Mouse (Mus musculus): ENCODE measurements around the gene Msrb1. TPM values are rescaled to one million over a fixed set of nuclear protein-coding genes. Genes with fewer than 3 reads are reported as not detected.
"Not testable (repeated sequence)": the region's sequence is repeated elsewhere in the genome, so short reads cannot be mapped to it uniquely, and the experiment has no call there.

The Msrb1 gene
- total RNA-seq, 1 experiment from 2014 or later, result 98.3 TPM

- DNase-seq, result peak; percentile 99
Measured at GRCm38 (mm10) chr17:24719494-24720222, 16.8 kb upstream of the Msrb1 start.

DNA sequence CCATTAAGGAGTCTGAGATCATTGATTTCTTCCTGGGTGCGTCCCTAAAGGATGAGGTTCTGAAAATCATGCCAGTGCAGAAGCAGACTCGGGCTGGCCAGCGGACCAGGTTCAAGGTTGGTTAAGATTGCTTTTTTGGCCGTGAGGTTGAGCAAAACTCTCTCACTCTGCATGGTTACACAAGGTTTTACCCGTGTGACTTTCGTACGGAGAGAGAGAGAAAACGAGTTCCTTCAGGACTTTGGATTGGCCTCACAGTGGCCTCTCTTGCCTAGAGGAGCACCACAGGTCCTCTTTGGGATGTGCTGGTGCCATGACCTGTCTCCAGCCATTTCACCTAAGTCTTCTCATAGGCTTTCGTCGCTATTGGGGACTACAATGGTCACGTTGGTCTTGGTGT is 15.8 kb upstream of the Msrb1 start:
- peak; percentile 57 for DNase-seq

DNA sequence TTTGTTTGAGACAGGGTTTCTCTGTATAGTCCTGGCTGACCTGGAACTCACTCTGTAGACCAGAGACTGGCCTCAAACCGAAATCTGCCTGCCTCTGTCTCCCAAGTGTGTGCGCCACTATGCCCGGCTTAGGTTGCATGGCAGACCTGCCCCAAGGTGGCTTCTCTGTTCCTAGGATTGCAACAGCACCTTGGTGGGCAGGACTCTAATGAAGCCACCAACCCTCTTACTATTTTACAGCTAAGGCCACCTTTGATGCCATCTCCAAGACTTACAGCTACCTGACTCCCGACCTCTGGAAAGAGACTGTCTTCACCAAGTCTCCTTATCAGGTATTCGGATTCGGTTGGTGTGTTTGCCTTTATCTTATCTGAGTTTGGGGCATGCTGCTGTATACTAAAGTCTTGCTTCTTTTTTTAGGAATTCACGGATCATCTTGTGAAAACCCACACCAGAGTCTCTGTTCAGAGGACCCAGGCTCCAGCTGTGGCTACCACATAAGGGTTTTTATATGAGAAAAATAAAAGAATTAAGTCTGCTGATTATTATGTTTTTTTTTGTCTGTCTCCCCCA is 15.0 kb upstream of the Msrb1 start:
- not testable (repeated sequence) for DNase-seq

DNA sequence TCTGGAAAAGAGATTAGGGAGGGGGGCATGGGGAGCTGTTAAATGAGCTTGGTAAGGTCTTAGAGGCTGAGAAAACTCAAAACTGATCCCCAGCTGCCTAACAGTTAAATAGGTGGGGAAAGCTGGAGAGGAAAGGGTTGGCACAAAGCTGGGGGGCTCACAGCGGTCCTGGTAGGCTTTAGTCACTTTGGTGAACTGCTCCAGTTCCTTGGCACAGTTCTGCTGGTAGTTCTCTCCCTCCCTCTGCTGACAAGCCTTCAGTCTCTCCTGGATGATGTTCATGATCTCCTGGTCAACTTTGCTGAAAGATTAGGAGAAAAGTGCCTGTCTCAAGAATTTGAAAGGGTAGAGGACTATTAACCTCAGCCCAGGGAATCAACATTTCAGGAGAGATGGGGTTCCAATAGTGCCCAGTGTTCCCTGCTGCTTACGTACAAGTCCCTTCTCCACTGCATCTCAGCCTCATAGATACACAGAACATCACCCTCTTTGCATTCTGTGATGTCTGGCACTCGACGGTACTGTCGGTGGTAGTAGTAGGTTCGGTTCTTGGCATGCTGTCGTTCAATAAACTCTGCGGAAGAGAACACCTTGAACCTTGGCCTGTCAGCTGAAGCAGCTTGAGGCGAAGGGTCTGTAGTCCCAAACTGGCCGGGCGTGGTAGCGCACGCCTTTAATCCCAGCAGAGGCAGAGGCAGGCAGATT is 14.1 kb upstream of the Msrb1 start:
- no peak for DNase-seq

GRCm38 (mm10) chr17:24723122-24723880 is 13.1 kb upstream of the Msrb1 start:
- no peak for DNase-seq

DNA sequence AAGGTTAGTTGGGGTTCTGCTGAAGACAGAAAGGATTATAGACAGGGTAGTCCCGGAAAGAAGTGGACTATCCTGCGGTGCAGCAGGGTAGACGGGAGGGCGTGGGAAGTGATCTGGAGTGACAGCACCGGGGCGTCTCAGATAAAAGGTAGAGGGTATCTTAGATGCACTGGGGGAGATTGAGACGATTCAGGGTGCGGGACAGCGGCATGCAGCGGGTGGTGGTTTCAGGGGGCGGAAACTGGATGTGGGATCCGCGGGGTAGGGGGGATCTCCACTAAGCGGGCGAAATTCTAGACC is 12.6 kb upstream of the Msrb1 start:
- peak; percentile 54 for DNase-seq

- peak; percentile 98 for DNase-seq
Measured at GRCm38 (mm10) chr17:24724184-24724583, 12.3 kb upstream of the Msrb1 start, which contains the start of gene Ndufb10. TSS of gene Ndufb10 (minus strand) at chr17:24724478.

DNA sequence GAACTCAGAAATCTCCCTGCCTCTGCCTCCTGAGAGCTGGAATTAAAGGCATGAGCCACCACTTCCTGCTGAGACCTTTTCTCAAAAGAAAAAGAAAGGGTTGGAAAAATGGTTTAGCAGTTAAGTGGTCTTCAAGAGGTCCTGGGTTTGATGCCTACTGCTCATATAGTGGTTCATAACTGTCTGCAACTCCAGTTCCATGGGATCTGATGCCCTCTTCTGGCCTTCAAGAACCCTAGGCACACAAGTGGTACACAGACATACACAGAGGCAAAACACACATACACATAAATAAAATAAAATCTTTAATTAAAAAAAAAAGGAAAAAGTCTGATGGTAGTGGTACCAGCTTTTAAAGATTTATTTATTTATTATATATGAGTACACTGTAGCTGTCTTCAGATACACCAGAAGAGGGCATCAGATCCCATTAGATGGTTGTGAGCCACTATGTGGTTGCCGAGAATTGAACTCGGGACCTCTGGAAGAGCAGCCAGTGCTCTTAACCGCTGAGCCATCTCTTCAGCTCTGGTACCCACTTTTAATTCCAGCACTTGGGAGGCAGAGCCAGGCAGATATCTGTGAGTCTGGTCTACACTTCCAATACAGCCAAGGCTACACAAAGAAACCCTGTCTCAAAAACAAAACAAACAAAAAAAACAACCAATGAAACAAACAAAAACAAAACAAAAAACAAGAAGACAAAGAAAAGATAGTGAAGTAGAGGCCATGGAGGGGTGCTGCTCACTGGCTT is 10.6 kb upstream of the Msrb1 start:
- no peak for DNase-seq

DNA sequence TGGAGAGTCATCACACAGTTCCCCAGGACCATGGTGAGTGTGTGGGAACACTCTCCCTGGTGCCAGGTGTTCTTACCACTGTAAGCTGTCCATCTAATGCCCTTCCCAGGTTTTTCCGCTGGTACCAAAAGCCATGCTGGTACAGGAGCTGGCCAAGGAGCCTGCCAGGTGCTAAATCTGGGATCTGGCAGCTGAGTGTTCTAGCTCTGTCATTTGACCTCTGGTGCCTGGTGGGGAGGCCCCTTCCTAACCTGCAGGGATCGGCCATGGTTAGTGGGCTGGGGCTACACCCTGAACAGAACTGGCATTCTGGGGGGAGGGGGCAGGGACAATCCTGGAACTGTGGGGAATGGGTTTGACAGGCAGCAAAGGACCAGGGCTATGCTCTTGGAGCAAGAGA is 8.8 kb upstream of the Msrb1 start, which contains the start of gene Rpl3l:
Gene Rpl3l (plus strand): TSS at position 203 of the 400 bp plus-strand sequence.
- no peak for DNase-seq

- no peak for DNase-seq
Measured at GRCm38 (mm10) chr17:24728184-24728583, 8.3 kb upstream of the Msrb1 start.

GRCm38 (mm10) chr17:24729067-24729466 is 7.4 kb upstream of the Msrb1 start:
- no peak for DNase-seq

- no peak for DNase-seq
Measured at GRCm38 (mm10) chr17:24730787-24731186, 5.7 kb upstream of the Msrb1 start.

GRCm38 (mm10) chr17:24732233-24732935 is 4.1 kb upstream of the Msrb1 start:
- DNase-seq, result no peak

DNA sequence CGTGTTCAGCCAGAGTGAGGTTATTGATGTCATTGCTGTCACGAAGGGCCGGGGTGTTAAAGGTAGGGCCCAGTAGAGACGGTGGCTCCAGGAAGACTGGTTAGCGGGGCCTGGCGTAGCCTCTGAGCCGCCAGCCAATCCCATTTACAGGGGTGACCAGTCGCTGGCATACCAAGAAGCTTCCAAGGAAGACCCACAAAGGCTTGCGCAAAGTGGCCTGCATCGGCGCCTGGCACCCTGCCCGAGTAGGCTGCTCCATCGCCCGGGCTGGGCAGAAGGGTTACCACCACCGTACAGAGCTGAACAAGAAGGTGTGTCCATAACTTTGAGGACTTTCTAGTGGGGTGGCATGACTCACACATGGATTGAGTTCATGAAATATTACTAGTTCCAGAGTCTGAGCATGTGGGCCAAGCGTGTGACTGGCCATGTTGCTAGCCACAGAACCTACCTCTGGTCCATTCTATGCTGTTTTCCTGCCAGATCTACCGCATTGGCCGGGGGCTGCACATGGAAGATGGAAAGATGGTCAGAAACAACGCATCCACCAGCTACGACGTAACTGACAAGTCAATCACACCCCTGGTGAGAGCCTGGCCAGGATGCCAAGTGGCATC is 2.9 kb upstream of the Msrb1 start:
- DNase-seq, result no peak

- DNase-seq, result no peak
Measured at GRCm38 (mm10) chr17:24734513-24734912, 1.9 kb upstream of the Msrb1 start.

DNA sequence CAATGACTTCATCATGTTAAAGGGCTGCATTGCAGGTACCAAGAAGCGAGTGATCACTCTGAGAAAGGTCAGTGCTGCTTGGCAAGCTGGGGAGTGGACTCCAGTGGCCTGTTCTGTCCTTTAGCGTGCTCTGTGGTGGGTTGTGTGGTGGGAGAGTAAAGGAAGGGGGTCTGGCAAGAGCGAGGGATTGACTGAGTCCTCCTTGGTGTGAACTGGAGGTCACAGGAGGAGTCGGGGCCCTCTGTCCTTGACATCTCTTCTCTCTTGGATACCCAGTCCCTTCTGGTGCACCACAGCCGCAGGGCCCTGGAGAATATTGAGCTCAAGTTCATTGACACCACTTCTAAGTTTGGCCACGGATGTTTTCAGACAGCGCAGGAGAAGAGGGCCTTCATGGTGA is 996 bp upstream of the Msrb1 start:
- no peak for DNase-seq

GRCm38 (mm10) chr17:24737135-24737810 is 831 bp downstream of the Msrb1 start:
- peak; percentile 21 for DNase-seq

DNA sequence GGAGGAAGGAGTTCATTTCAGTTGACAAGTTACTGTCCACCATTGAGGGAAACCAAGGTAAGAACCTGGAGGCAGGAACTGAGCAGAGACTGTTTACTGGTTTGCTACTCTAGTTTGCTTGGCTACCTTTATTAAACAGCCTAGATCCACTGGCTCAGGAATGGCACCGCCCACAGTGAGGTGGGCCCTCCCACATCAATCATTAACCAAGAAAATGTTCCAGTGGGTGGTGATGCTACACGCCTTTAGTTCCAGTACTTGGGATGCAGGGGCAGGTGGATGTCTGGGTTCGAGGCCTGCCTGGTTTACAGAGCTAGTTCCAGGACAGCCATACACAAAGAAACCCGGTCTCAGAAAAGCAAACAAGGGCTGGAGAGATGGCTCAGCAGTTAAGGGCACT is 1.8 kb downstream of the Msrb1 start:
- DNase-seq, result no peak

DNA sequence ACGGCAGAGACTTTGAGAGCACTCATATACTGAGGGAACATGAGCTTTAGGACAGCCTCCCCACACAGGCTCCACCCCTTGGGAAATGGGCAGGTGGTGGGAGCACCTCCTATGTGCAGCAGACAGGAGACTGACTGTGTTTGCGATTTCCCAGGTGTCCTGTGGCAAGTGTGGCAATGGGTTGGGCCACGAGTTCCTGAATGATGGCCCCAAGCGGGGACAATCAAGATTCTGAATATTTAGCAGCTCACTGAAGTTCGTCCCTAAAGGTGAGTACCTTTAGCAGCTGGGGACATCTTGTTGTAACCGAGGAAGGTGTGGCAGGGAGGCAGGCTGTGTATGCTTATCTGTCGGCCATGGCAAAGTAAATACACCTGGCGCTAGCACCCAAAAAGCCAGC is 3.5 kb downstream of the Msrb1 start:
- no peak for DNase-seq

- DNase-seq, result peak; percentile 45
Measured at GRCm38 (mm10) chr17:24742307-24742706, 5.9 kb downstream of the Msrb1 start.

Data from adrenal gland, postnatal 14 days (tissue).